Mouse (Mus musculus): ENCODE results near the gene Olfr474. TPM values are rescaled to one million over a fixed set of nuclear protein-coding genes. Genes with fewer than 3 reads are reported as not detected.

Olfr474 gene
- not detected in 2 replicates for polyA plus RNA-seq (2012; ENCODE audit: low replicate concordance)

GRCm38 (mm10) chr7:107954343-107954742, at the start of gene Olfr474:
TSS of gene Olfr474 (plus strand) at chr7:107954643.

GRCm38 (mm10) chr7:107930146-107930545, 24.3 kb upstream of the Olfr474 start, which contains the start of gene Olfr473:
TSS of gene Olfr473 (plus strand) at chr7:107930446.

DNA sequence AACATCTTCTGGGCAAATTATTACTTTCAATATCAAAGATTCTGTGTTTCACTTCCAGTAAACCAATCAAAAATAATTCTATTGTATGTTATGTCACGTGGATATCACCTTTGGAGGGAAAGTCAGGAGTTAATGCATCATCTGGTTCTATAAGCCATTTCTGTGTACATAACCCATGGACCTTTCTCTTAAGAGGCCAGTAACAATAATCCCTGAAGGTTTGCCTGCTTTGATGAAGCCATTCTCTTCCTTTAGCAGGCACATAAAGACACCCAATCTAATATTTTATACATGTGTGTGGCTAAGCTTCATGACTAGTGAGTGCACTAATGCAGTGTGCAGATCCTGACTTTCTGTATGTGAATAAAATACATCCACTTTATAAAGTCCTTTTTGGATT, 10.1 kb downstream of the Olfr474 start, which contains the start of gene Olfr476:
Gene Olfr476, plus strand, starts transcription at position 301 of the 400 bp plus-strand sequence.

DNA sequence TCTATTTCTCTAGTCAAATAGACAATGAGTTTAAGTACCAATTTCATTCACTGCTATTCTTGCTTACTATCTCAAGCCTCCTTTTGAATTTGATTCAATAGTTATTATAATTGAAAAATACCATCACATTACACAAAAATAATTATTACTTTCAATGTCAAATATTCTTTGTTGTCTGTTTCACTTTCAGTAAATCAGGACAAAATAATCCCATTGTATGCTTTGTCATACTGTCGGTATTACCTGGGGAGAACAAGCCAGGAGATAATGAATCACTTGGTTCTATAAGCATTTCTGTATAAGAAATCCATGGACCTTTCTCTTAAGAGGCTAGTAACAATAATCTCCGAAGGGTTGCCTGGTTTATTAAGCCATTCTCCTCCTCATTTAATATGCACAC, 31.9 kb downstream of the Olfr474 start, which contains the start of gene Olfr477:
Gene Olfr477, plus strand, starts transcription at position 301 of the 400 bp plus-strand sequence.

Other genes starting within 250 kb of the Olfr474 start
- 0.10 TPM in 1 of 2 replicates, not detected in the other for gene Cyb5r2, start 196.6 kb upstream of the Olfr474 start, polyA plus RNA-seq (2012; ENCODE audit: low replicate concordance)
- gene Ovch2, start 153.4 kb upstream of the Olfr474 start, polyA plus RNA-seq (2012; ENCODE audit: low replicate concordance), result not detected in 2 replicates
- not detected in 2 replicates for gene Olfr467, start 142.4 kb upstream of the Olfr474 start, polyA plus RNA-seq (2012; ENCODE audit: low replicate concordance)
- gene Olfr469, start 129.1 kb upstream of the Olfr474 start, polyA plus RNA-seq (2012; ENCODE audit: low replicate concordance), result not detected in 2 replicates
- gene Olfr470, start 107.2 kb upstream of the Olfr474 start, polyA plus RNA-seq (2012; ENCODE audit: low replicate concordance), result not detected in 2 replicates
- gene Olfr472, start 56.7 kb upstream of the Olfr474 start, polyA plus RNA-seq (2012; ENCODE audit: low replicate concordance), result not detected in 2 replicates
- gene Olfr473, start 24.2 kb upstream of the Olfr474 start, polyA plus RNA-seq (2012; ENCODE audit: low replicate concordance), result not detected in 2 replicates
- gene Olfr476, start 10.2 kb downstream of the Olfr474 start, polyA plus RNA-seq (2012; ENCODE audit: low replicate concordance), result not detected in 2 replicates
- not detected in 2 replicates for gene Olfr477, start 32.0 kb downstream of the Olfr474 start, polyA plus RNA-seq (2012; ENCODE audit: low replicate concordance)
- gene Olfr478, start 79.3 kb downstream of the Olfr474 start, polyA plus RNA-seq (2012; ENCODE audit: low replicate concordance), result not detected in 2 replicates
- gene Olfr479, start 96.0 kb downstream of the Olfr474 start, polyA plus RNA-seq (2012; ENCODE audit: low replicate concordance), result not detected in 2 replicates
- gene Olfr480, start 112.7 kb downstream of the Olfr474 start, polyA plus RNA-seq (2012; ENCODE audit: low replicate concordance), result not detected in 2 replicates
- gene Olfr481, start 125.2 kb downstream of the Olfr474 start, polyA plus RNA-seq (2012; ENCODE audit: low replicate concordance), result not detected in 2 replicates
- not detected in 2 replicates for gene Olfr482, start 142.9 kb downstream of the Olfr474 start, polyA plus RNA-seq (2012; ENCODE audit: low replicate concordance)
- not detected in 2 replicates for gene Olfr483, start 146.2 kb downstream of the Olfr474 start, polyA plus RNA-seq (2012; ENCODE audit: low replicate concordance)
- not detected in 2 replicates for gene Olfr484, start 172.8 kb downstream of the Olfr474 start, polyA plus RNA-seq (2012; ENCODE audit: low replicate concordance)
- gene Olfr485, start 205.2 kb downstream of the Olfr474 start, polyA plus RNA-seq (2012; ENCODE audit: low replicate concordance), result not detected in 2 replicates
- not detected in 2 replicates for gene Olfr486, start 218.1 kb downstream of the Olfr474 start, polyA plus RNA-seq (2012; ENCODE audit: low replicate concordance)